Mouse (Mus musculus): ENCODE results near the gene Sh3bp5.
"Not testable (repeated sequence)": the region's sequence is repeated elsewhere in the genome, so short reads cannot be mapped to it uniquely, and the experiment has no call there.

Gene Sh3bp5

DNA sequence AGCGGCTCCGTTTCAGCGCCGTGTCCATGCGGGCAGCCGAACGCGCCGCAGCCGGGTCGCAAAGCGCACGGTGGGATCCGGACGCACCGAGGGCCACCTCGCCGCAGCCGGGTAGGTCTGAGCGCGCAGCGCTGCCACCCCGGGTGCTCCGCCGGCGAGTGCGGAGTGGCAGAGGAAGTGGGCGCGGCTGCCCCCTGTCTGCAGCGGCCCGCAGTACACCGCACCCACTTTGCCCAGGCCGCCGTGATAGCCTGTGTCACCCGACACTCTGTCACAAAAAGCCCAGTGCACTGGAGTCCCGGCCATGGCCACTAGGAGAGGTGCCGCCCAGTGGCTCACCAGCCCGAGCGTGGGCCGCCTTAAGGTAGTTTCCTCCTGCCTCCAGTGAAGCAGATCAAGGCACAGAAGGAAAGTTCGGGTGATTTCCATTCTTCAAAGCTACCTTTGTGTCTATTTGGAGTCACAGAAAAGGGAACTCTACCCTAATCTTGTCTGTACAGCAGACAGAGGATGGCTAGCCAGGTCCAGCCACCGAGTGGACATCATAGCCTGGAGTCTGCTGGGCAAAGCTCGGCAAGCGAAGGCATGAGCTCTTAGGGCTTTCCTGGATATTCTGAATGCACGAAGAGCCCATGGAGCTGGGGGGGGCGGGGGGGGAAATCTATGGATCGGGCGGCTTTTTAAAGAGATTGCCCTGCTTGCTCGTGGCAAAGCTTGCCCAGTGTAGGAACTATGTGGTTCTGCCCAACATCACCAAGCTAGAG, at the start of gene Sh3bp5:
Gene Sh3bp5, minus strand, starts transcription at position 149 of the 764 bp plus-strand sequence.
- DNase-seq (ENCODE audit: low spot score in 2 of 2), result peak; percentile 87 to 94

GRCm38 (mm10) chr14:31482417-31482816, 46.5 kb upstream of the Sh3bp5 start:
- no peak for DNase-seq (ENCODE audit: low spot score in 2 of 2)

GRCm38 (mm10) chr14:31473297-31473696, 37.4 kb upstream of the Sh3bp5 start:
- no peak for DNase-seq (ENCODE audit: low spot score in 2 of 2)

- peak; percentile 29 to 75 for DNase-seq (ENCODE audit: low spot score in 2 of 2)
Observed at GRCm38 (mm10) chr14:31472451-31473061, 36.7 kb upstream of the Sh3bp5 start.

GRCm38 (mm10) chr14:31469711-31470110, 33.8 kb upstream of the Sh3bp5 start:
- no peak for DNase-seq (ENCODE audit: low spot score in 2 of 2)

DNA sequence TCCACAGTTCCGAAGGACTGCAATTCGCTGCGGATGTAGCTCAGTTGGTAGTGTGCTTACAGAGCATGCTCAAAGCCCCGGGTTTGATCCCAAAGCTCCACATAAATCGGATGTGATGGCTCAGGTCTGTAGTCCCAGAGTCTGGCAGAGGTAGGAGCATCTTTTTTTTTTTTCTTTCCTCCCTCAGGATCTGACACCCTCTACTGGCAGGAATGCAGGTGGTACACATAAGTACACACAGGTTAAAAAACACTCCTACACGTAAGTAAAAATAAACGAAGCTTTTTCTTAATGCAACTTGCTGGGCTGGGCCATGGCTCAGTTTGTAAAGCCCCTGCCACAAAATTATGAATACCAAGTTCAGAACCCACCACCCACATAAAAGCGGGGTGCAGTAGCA, 28.3 kb upstream of the Sh3bp5 start:
- DNase-seq (ENCODE audit: low spot score in 2 of 2), result no peak

DNA sequence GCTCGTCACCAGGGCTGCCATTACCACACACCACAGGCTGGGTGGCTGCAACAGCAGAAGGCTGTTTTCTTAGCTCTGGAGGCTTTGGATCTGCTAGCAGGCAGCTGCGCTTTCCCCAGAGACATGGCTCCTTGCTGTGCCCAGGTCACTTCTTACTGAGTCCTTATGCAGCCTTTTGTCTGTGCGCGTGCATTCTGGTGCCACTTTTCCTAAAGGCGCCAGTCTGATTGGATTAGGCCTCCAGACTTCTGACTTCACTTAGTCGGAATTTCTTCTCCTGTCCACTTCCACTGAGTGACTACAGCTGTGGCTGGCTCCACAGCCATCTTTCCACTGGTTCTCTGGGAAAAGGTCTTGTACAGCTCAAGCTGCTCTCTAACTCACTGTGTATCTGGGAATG, 27.0 kb upstream of the Sh3bp5 start:
- no peak for DNase-seq (ENCODE audit: low spot score in 2 of 2)

GRCm38 (mm10) chr14:31462226-31462625, 26.3 kb upstream of the Sh3bp5 start:
- not testable (repeated sequence) for DNase-seq (ENCODE audit: low spot score in 2 of 2)

GRCm38 (mm10) chr14:31458006-31458405, 22.1 kb upstream of the Sh3bp5 start:
- DNase-seq (ENCODE audit: low spot score in 2 of 2), result no peak

GRCm38 (mm10) chr14:31456064-31456721, 20.3 kb upstream of the Sh3bp5 start:
- DNase-seq (ENCODE audit: low spot score in 2 of 2), result no peak

DNA sequence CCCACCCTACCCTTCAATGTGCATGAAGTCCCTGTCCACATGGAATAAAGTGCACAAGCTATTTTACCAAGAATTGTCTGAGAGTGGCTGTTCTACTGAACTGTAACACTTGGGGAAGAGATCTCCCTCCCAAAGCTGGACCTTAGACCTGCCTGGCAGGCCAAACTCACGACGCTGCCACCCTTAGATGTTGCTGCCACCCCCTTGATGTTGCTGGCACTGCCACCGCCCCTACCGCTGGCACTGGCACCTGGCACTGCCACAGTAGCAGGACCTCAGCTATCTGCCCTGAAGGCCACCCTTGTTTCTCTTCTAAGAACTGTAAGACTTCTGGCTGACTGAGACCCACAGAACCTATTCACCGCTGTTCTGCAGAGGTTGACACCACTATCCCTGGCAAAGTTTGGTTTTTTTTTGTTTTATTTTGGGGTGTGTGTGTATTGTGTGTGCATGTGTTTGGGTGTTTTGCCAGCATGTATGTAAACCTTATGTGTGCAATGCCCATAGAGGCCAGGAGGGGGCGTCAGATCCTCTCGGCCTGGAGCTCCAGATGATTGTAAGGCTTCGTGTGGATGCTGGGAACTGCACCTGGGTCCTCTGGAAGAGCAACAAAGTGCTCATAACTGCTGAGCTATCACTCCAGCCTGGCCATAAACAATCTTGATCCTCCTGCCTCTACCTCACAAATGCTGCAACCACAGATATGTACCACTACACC, 19.1 kb upstream of the Sh3bp5 start:
- DNase-seq (ENCODE audit: low spot score in 2 of 2), result no peak

DNA sequence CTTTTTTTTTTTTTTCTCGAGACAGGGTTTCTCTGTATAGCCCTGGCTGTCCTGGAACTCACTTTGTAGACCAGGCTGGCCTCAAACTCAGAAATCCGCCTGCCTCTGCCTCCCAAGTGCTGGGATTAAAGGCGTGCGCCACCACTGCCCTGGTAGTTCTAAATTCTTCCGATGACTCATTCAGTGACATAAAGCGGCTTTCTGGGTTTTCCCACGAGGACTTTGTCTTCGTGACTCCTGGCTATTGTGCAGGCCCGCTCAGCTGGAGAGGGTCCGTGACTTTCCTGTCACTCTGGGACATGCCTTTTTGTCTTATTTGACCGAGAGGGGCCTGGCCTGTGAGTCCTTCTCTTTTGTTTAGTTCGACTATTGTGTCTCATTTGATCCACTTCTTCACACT, 18.1 kb upstream of the Sh3bp5 start:
- not testable (repeated sequence) for DNase-seq (ENCODE audit: low spot score in 2 of 2)

GRCm38 (mm10) chr14:31448994-31449393, 13.1 kb upstream of the Sh3bp5 start:
- DNase-seq (ENCODE audit: low spot score in 2 of 2), result no peak

GRCm38 (mm10) chr14:31443616-31444015, 7.7 kb upstream of the Sh3bp5 start:
- DNase-seq (ENCODE audit: low spot score in 2 of 2), result no peak

- peak in 1 of 2 experiments; percentile 22 for DNase-seq (ENCODE audit: low spot score in 2 of 2)
Observed at GRCm38 (mm10) chr14:31440725-31441124, 4.8 kb upstream of the Sh3bp5 start.

GRCm38 (mm10) chr14:31440230-31440629, 4.4 kb upstream of the Sh3bp5 start:
- DNase-seq (ENCODE audit: low spot score in 2 of 2), result no peak

GRCm38 (mm10) chr14:31439279-31439678, 3.4 kb upstream of the Sh3bp5 start:
- no peak for DNase-seq (ENCODE audit: low spot score in 2 of 2)

- DNase-seq (ENCODE audit: low spot score in 2 of 2), result no peak
Observed at GRCm38 (mm10) chr14:31437826-31438529, 2.1 kb upstream of the Sh3bp5 start.

DNA sequence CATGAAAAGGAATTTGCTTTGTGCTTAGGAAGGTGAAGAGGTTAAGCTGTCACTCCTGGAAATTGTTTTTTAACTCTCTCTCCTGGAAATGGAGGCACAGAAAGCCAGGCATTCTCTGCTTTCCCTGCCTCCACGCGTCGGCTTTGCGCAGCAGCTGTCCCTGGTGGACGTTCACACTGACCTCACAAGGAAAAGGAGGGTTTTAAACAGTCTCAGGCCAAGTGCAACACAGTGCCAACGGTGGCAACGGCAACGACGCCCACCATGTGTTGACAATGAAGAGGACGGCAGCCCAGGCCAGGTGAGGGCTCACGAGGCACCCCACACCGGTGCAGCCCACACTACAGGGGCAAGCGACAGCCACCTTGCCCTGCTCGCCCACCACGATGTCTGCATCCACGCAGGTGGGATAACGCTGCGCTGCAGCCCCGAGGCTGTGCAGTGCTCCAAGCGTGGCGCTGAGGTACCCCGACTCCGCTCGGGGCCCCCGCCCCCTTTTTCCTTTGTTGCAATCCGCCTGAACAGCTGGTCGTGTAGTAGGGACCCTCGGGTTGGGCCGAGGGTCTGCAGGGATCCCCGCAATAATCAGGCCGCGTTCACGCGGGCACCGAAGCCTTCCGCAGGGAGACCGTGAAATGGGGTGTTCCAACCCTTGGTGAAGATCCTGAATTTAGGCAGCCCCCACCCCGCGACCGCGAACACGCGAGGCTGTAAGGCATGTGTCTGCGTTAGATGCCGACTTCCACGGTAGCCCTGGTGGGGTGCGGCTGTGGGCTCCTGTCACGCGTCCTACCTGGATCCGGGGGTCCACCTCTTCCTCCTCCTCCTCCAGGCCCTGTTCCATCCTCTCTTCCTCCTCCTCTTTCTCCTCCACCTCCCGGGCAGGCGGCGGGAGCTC, 611 bp downstream of the Sh3bp5 start:
- peak; percentile 46 to 48 for DNase-seq (ENCODE audit: low spot score in 2 of 2)

DNA sequence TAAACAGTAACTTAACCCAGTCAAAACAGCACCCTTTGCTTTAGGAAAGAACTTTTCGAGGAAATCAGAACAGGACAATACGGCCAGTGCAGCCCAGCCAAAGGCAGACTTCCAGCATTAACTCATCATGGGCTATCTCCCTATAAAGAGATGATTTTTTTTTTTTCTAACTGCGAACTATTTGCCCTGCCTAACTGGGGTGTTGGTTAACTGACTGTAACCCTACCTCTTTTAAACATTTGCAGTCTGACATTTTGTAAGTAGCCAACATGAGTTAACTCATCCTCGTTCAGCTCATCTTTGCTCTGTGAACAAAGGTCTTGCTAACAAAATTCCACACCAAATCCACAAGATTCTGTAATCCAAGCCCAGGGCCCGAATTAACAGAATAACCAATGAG, 1.5 kb downstream of the Sh3bp5 start:
- no peak for DNase-seq (ENCODE audit: low spot score in 2 of 2)

Data from thymus, postnatal 10 days (tissue).